Mouse (Mus musculus) forebrain, embryonic 10.5 days (tissue): ENCODE measurements at regions not wholly inside any gene's neighbourhood (a gene's known extent, or its start where the extent isn't known, plus 50 kb on each side); places are given as distances from the start of the nearest gene placed in this dataset.
"Not testable (repeated sequence)": the region's sequence is repeated elsewhere in the genome, so short reads cannot be mapped to it uniquely, and the experiment has no call there.

Source experiments
- DNase-seq: peaks from one replicate; pipeline ENCODE4 v3.0.0-alpha.2; 2017; ENCODE audit warnings: low spot score; ENCODE audit errors: extremely low spot score
- H3K27ac ChIP-seq: fragments of 300-500 bp; sonication (generic); 2 replicates; pipeline ENCODE4 v1.5.1; 2016; ENCODE audit warnings: mild to moderate bottlenecking
- H3K27me3 ChIP-seq: fragments of 300-500 bp; sonication (generic); 2 replicates; pipeline ENCODE4 v1.6.1; 2016; ENCODE audit warnings: mild to moderate bottlenecking; ENCODE audit not compliant: poor library complexity, severe bottlenecking
- H3K36me3 ChIP-seq: fragments of 300-500 bp; sonication (generic); replicated peaks from 2 replicates; pipeline ENCODE4 v1.6.1; 2016; ENCODE audit warnings: mild to moderate bottlenecking, moderate library complexity
- H3K4me1 ChIP-seq: fragments of 300-500 bp; sonication (generic); 2 replicates; pipeline ENCODE4 v1.6.1; 2016
- H3K4me3 ChIP-seq: fragments of 300-500 bp; sonication (generic); 2 replicates; pipeline ENCODE4 v1.5.1; 2016; ENCODE audit warnings: mild to moderate bottlenecking, moderate library complexity
- H3K9me3 ChIP-seq: fragments of 300-500 bp; sonication (generic); 2 replicates; pipeline ENCODE4 v1.6.1; 2016; ENCODE audit warnings: mild to moderate bottlenecking, moderate library complexity
- WGBS: fragments of 180-500 bp; shearing (Covaris S2); methylation state at CpG from one replicate; pipeline ENCODE4 v1.1.7; 2016; 5-methylcytosine and 5-hydroxymethylcytosine counted together

- no peak for DNase-seq
- Histone ChIP-seq H3K9me3 (no peaks in the 10 kb centered on the region), H3K36me3 (no peaks in the 10 kb centered on the region), H3K4me3 (no peak overlapping the region), H3K27ac (no peak overlapping the region), H3K27me3 (peaks cover 10% of the 10 kb centered on the region), H3K4me1 (peaks cover 10% of the 10 kb centered on the region; the same call in 1 of the 2 replicates)
- 86% methylated on average over 8 of the region's 8 CpGs for WGBS
Observed at GRCm38 (mm10) chr9:83728428-83728827, 77.6 kb downstream of the Elovl4 start.

GRCm38 (mm10) chr9:83727462-83728189 lies 78.5 kb downstream of the Elovl4 start:
- Histone ChIP-seq H3K4me3 (peak overlapping the region; percentile 40), H3K36me3 (no peaks in the 10 kb centered on the region), H3K27me3 (peaks cover 10% of the 10 kb centered on the region), H3K27ac (no peak overlapping the region), H3K4me1 (peaks cover 10% of the 10 kb centered on the region; the same call in 1 of the 2 replicates), H3K9me3 (no peaks in the 10 kb centered on the region)
- 14% methylated on average over 14 of the region's 14 CpGs for whole genome bisulfite sequencing
- DNase-seq: peak; percentile 72

GRCm38 (mm10) chr9:83726979-83727378 lies 79.1 kb downstream of the Elovl4 start:
- no peaks in the 10 kb centered on the region for H3K9me3 ChIP-seq
- H3K4me3 ChIP-seq: peak overlapping the region; percentile 40
- no peaks in the 10 kb centered on the region for H3K36me3 ChIP-seq
- peaks cover 10% of the 10 kb centered on the region for H3K27me3 ChIP-seq
- WGBS: 55% methylated on average over 16 of the region's 16 CpGs
- H3K4me1 ChIP-seq: peaks cover 10% of the 10 kb centered on the region; the same call in 1 of the 2 replicates
- H3K27ac ChIP-seq: no peak overlapping the region
- DNase-seq: no peak

GRCm38 (mm10) chr9:83726105-83726504 lies 80.0 kb downstream of the Elovl4 start:
- Histone ChIP-seq H3K27ac (no peak overlapping the region), H3K27me3 (peaks cover 10% of the 10 kb centered on the region), H3K4me1 (peaks cover 10% of the 10 kb centered on the region; the same call in 1 of the 2 replicates), H3K4me3 (no peak overlapping the region), H3K9me3 (no peaks in the 10 kb centered on the region), H3K36me3 (no peaks in the 10 kb centered on the region)
- no peak for DNase-seq
- 57% methylated on average over 9 of the region's 9 CpGs for WGBS

- Histone ChIP-seq H3K27me3 (peaks cover 10% of the 10 kb centered on the region), H3K9me3 (no peaks in the 10 kb centered on the region), H3K36me3 (no peaks in the 10 kb centered on the region), H3K27ac (no peak overlapping the region), H3K4me1 (peaks cover 10% of the 10 kb centered on the region; the same call in 1 of the 2 replicates), H3K4me3 (no peak overlapping the region)
- no peak for DNase-seq
- 90% methylated on average over 8 of the region's 8 CpGs for WGBS
Observed at GRCm38 (mm10) chr9:83725545-83725944, 80.5 kb downstream of the Elovl4 start.

GRCm38 (mm10) chr9:83720982-83721381 lies 85.1 kb downstream of the Elovl4 start:
- no peak overlapping the region for H3K4me3 ChIP-seq

GRCm38 (mm10) chr9:83719811-83720210 lies 86.3 kb downstream of the Elovl4 start:
- Histone ChIP-seq H3K4me1 (no peaks in the 10 kb centered on the region), H3K36me3 (no peaks in the 10 kb centered on the region), H3K27ac (no peak overlapping the region), H3K4me3 (no peak overlapping the region), H3K9me3 (no peaks in the 10 kb centered on the region), H3K27me3 (no peaks in the 10 kb centered on the region)
- DNase-seq: no peak
- 88% methylated on average over 4 of the region's 4 CpGs for WGBS

More at GRCm38 (mm10) chr9:83720982-83721381, 85.1 kb downstream of the Elovl4 start:
- Histone ChIP-seq H3K27me3 (no peaks in the 10 kb centered on the region), H3K36me3 (no peaks in the 10 kb centered on the region), H3K27ac (no peak overlapping the region), H3K4me1 (no peaks in the 10 kb centered on the region), H3K9me3 (no peaks in the 10 kb centered on the region)
- WGBS: 71% methylated on average over 2 of the region's 2 CpGs
- no peak for DNase-seq

- not testable (repeated sequence) for DNase-seq, H3K4me3 ChIP-seq, H3K4me1 ChIP-seq, H3K36me3 ChIP-seq, H3K9me3 ChIP-seq, H3K27me3 ChIP-seq, H3K27ac ChIP-seq
- WGBS: 90% methylated on average over 2 of the region's 2 CpGs
Observed at GRCm38 (mm10) chr9:83718084-83718483, 88.0 kb downstream of the Elovl4 start.

GRCm38 (mm10) chr9:83716101-83716763 lies 89.8 kb downstream of the Elovl4 start:
- Histone ChIP-seq H3K36me3 (no peaks in the 10 kb centered on the region), H3K4me1 (no peaks in the 10 kb centered on the region), H3K4me3 (no peak overlapping the region), H3K27ac (no peak overlapping the region), H3K27me3 (no peaks in the 10 kb centered on the region), H3K9me3 (no peaks in the 10 kb centered on the region)
- no peak for DNase-seq
- 78% methylated on average over 5 of the region's 5 CpGs for WGBS

GRCm38 (mm10) chr9:83707361-83707760 lies 98.7 kb downstream of the Elovl4 start:
- peak; percentile 7 for DNase-seq
- no peaks in the 10 kb centered on the region for H3K36me3 ChIP-seq
- WGBS: 75% methylated on average over 3 of the region's 3 CpGs
- H3K27ac ChIP-seq: no peak overlapping the region
- no peaks in the 10 kb centered on the region for H3K9me3 ChIP-seq
- 0 out of 2 replicates have a peak, but pooled peaks cover 4% of the 10 kb centered on the region for H3K4me1 ChIP-seq
- H3K27me3 ChIP-seq: no peaks in the 10 kb centered on the region
- H3K4me3 ChIP-seq: no peak overlapping the region

- no peaks in the 10 kb centered on the region for H3K36me3 ChIP-seq
- H3K9me3 ChIP-seq: no peaks in the 10 kb centered on the region
- WGBS: 87% methylated on average over 6 of the region's 6 CpGs
- no peak overlapping the region for H3K27ac ChIP-seq
- H3K4me1 ChIP-seq: 0 out of 2 replicates have a peak, but pooled peaks cover 4% of the 10 kb centered on the region
- DNase-seq: peak; percentile 8
- no peak overlapping the region for H3K4me3 ChIP-seq
- H3K27me3 ChIP-seq: no peaks in the 10 kb centered on the region
Observed at GRCm38 (mm10) chr9:83706071-83706470, 100.0 kb downstream of the Elovl4 start.

GRCm38 (mm10) chr9:83704186-83704585 lies 101.9 kb downstream of the Elovl4 start:
- peak; percentile 10 for DNase-seq
- H3K36me3 ChIP-seq: no peaks in the 10 kb centered on the region
- H3K9me3 ChIP-seq: no peaks in the 10 kb centered on the region
- H3K4me3 ChIP-seq: no peak overlapping the region
- H3K4me1 ChIP-seq: 0 out of 2 replicates have a peak, but pooled peaks cover 4% of the 10 kb centered on the region
- no peaks in the 10 kb centered on the region for H3K27me3 ChIP-seq
- H3K27ac ChIP-seq: no peak overlapping the region

- 92% methylated on average over 7 of the region's 7 CpGs for WGBS
- Histone ChIP-seq H3K4me1 (0 out of 2 replicates have a peak, but pooled peaks cover 4% of the 10 kb centered on the region), H3K27me3 (no peaks in the 10 kb centered on the region), H3K9me3 (no peaks in the 10 kb centered on the region), H3K27ac (no peak overlapping the region), H3K4me3 (no peak overlapping the region), H3K36me3 (no peaks in the 10 kb centered on the region)
- DNase-seq: peak; percentile 6
Observed at GRCm38 (mm10) chr9:83700916-83701315, 105.2 kb downstream of the Elovl4 start.
